Mouse (Mus musculus) midbrain, embryonic 11.5 days (tissue): ENCODE measurements around the gene Bmpr1a. TPM values are rescaled to one million over a fixed set of nuclear protein-coding genes. Genes with fewer than 3 reads are reported as not detected.

Source experiments
- ATAC-seq: fragments of 200-750 bp; cut with Nextera tagmentation; 2 replicates; pipeline ENCODE4 v1.8.0; 2017; ENCODE audit warnings: moderate TSS enrichment, moderate library complexity; ENCODE audit not compliant: low FRiP score
- DNase-seq: peaks from one replicate; pipeline ENCODE4 v3.0.0; 2015; ENCODE audit warnings: low spot score; ENCODE audit errors: missing footprints
- H3K27ac ChIP-seq: fragments of 300-500 bp; sonication (generic); 2 replicates; pipeline ENCODE4 v1.5.1; 2014; ENCODE audit warnings: low read depth, low read length
- H3K27me3 ChIP-seq: fragments of 300-500 bp; sonication (generic); 2 replicates; pipeline ENCODE4 v1.6.1; 2014; ENCODE audit warnings: mild to moderate bottlenecking, low read length, moderate library complexity, mixed read lengths; ENCODE audit not compliant: control insufficient read depth, insufficient read depth
- H3K36me3 ChIP-seq: fragments of 300-500 bp; sonication (generic); 2 replicates; pipeline ENCODE4 v1.6.1; 2014; ENCODE audit warnings: mild to moderate bottlenecking, low read length, moderate library complexity, mixed read lengths; ENCODE audit not compliant: control insufficient read depth, insufficient read depth
- H3K4me1 ChIP-seq: fragments of 300-500 bp; sonication (generic); 2 replicates; pipeline ENCODE4 v1.6.1; 2014; ENCODE audit warnings: low read length; ENCODE audit not compliant: control insufficient read depth, insufficient read depth
- H3K4me2 ChIP-seq: fragments of 300-500 bp; sonication (generic); 2 replicates; pipeline ENCODE4 v1.6.1; 2014; ENCODE audit warnings: mild to moderate bottlenecking, moderate library complexity
- H3K4me3 ChIP-seq: fragments of 300-500 bp; sonication (generic); 2 replicates; pipeline ENCODE4 v1.5.1; 2014; ENCODE audit warnings: low read depth, low read length
- H3K9ac ChIP-seq: fragments of 300-500 bp; sonication (generic); 2 replicates; pipeline ENCODE4 v1.6.1; 2014; ENCODE audit warnings: low read length
- H3K9me3 ChIP-seq: fragments of 300-500 bp; sonication (generic); 2 replicates; pipeline ENCODE4 v1.6.1; 2016; ENCODE audit warnings: low read length; ENCODE audit not compliant: control insufficient read depth
- WGBS: fragments of 180-500 bp; shearing (Covaris S2); extraction: QIAGEN DNeasy Blood & Tissue Kit; methylation state at CpG from one replicate; pipeline ENCODE4 v1.1.7; 2014; 5-methylcytosine and 5-hydroxymethylcytosine counted together
- polyA plus RNA-seq: library from polyadenylated mRNA; unstranded; fragments of >200 nt; fragmentation: Nextera tagmentation; extraction: Ambion mirVana; gene quantifications from 2 replicates; pipeline ENCODE4 v1.2.1, GENCODE M21; 2014

Bmpr1a gene
- polyA plus RNA-seq, 1 experiment from 2014 or later = 44.4 TPM

DNA sequence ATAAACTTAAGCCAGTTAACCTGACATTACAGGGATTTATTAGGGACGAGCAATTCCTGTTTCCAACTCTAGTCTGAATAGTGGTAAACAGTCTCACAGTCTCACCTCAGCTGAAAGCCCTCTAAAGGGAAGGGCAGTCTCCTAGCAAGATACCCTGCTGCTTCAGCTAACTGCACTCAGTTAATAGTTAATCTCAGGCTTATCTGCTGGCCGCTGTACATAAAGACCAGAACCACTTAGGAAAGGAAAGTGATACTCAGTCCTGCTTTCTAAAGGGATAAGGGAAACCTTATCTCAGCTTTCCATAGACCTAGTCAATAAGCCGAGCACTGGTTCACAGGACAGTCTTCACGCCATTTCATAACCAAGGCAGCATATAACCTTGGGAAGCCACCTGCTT is 32.7 kb upstream of the Bmpr1a start:
- no peaks in the 10 kb centered on the region for H3K4me1 ChIP-seq
- no peak overlapping the region for H3K27ac ChIP-seq
- ATAC-seq (no peak), DNase-seq (no peak)
- no peak overlapping the region for H3K4me3 ChIP-seq
- 78% methylated on average over 4 of the region's 4 CpGs for WGBS
- no peaks in the 10 kb centered on the region for H3K27me3 ChIP-seq
- no peak overlapping the region for H3K9ac ChIP-seq
- no peak overlapping the region for H3K4me2 ChIP-seq
- no peaks in the 10 kb centered on the region for H3K36me3 ChIP-seq
- no peaks in the 10 kb centered on the region for H3K9me3 ChIP-seq

DNA sequence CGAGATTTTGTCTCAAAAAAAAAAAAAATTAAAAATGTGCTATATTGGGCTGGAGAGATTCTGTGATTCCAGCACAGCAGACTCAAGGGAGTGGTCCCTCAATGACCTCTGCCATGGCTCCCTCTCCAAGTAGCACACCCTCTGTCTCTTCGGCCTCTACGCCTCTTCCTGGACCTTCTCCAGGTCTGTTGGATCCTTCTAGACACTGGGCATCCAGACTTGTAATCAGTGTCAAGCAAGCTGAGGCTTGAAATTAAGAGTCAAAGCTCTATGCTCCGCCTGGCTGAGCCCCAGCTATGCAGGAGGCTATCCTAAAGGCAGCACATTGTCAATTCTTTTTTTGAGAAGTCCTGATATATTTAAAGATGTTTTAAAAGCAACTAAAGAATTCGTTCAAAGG is 30.4 kb upstream of the Bmpr1a start:
- ATAC-seq (no peak), DNase-seq (no peak)
- no peak overlapping the region for H3K27ac ChIP-seq
- H3K36me3 ChIP-seq = no peaks in the 10 kb centered on the region
- no peaks in the 10 kb centered on the region for H3K27me3 ChIP-seq
- H3K4me3 ChIP-seq = no peak overlapping the region
- no peak overlapping the region for H3K4me2 ChIP-seq
- 83% methylated on average over 5 of the region's 5 CpGs for WGBS
- no peaks in the 10 kb centered on the region for H3K4me1 ChIP-seq
- H3K9me3 ChIP-seq = peaks cover 3% of the 10 kb centered on the region; the same call in 1 of the 2 replicates
- no peak overlapping the region for H3K9ac ChIP-seq

DNA sequence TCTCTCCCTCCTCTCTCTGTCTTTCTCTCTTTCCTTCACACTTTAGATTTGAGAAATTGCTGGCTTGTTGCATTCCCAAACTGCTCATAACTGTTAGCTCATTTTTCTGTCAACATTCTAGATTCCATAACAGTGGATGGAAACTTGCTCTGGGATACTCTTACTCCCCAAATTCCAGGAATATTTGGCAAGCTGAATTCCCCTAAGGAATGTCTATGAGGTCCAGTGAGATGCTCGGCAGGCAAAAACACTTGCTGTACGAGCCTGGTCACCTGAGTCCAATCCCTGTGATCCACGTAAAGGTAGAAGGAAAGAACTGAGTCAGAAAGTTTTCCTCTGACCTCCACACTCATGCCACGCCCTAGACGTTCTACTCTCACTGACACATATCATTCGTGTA is 29.4 kb upstream of the Bmpr1a start:
- H3K9ac ChIP-seq = no peak overlapping the region
- no peak overlapping the region for H3K27ac ChIP-seq
- DNase-seq (no peak), ATAC-seq (no peak)
- no peaks in the 10 kb centered on the region for H3K4me1 ChIP-seq
- WGBS = 84% methylated on average over 6 of the region's 6 CpGs
- no peaks in the 10 kb centered on the region for H3K27me3 ChIP-seq
- no peak overlapping the region for H3K4me2 ChIP-seq
- H3K36me3 ChIP-seq = no peaks in the 10 kb centered on the region
- H3K4me3 ChIP-seq = no peak overlapping the region
- peaks cover 3% of the 10 kb centered on the region; the same call in 1 of the 2 replicates for H3K9me3 ChIP-seq

DNA sequence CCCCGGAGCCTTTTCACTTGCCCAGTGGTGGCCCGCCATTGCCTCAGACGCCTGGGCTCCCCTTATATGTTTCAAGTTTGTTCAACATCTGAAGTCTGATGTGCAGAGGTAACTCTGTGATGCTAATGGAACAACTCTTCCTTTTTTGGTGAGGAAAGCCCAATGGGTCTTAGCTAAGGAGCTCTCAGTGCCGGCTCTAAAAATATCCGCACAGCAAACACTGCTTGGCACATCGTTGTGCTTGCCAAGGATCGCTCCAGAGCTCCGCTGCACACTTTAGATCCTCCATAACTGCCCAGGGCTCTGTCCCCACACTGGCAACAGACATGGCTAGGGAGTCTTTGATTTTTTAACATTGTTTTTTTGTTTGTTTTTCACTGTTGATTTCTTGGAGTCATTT is 25.7 kb upstream of the Bmpr1a start:
- Histone ChIP-seq H3K9ac (no peak overlapping the region), H3K4me1 (no peaks in the 10 kb centered on the region), H3K4me2 (no peak overlapping the region), H3K4me3 (no peak overlapping the region), H3K9me3 (peaks cover 3% of the 10 kb centered on the region; the same call in 1 of the 2 replicates), H3K36me3 (no peaks in the 10 kb centered on the region), H3K27me3 (no peaks in the 10 kb centered on the region), H3K27ac (no peak overlapping the region)
- WGBS = 73% methylated on average over 8 of the region's 8 CpGs
- DNase-seq (no peak), ATAC-seq (no peak)

DNA sequence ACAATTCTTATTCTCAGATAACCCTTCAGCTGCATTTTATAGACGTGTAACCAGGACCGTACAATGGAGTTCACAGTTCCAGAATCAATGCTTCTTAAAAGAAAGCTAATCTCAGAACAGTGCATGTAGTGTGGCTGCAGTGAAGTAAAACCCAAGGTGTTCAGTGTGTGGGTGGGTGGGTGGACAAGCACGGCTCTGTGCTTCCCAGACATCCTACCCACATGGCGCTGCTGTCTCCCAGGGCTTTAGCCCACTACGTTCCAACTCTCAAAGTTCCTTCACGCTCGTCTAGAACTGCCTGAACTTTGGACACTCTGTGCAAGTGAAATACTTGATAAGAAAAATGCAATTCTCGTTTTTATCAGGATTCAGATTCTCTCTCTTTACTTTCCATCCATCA is 19.6 kb upstream of the Bmpr1a start, which contains the start of gene 9230112D13Rik:
TSS of gene 9230112D13Rik (minus strand) at position 101 of the 400 bp plus-strand sequence.
- no peaks in the 10 kb centered on the region for H3K36me3 ChIP-seq
- no peaks in the 10 kb centered on the region for H3K9me3 ChIP-seq
- whole genome bisulfite sequencing = 88% methylated on average over 8 of the region's 8 CpGs
- H3K4me3 ChIP-seq = no peak within 1 kb of the TSS
- no peak for ATAC-seq
- H3K27ac ChIP-seq = no peak within 1 kb of the TSS
- H3K4me1 ChIP-seq = no peaks in the 10 kb centered on the region
- no peak for DNase-seq
- H3K27me3 ChIP-seq = no peaks in the 10 kb centered on the region; the same call in 1 of the 2 replicates
- no peak within 1 kb of the TSS for H3K9ac ChIP-seq
- H3K4me2 ChIP-seq = no peak within 1 kb of the TSS

DNA sequence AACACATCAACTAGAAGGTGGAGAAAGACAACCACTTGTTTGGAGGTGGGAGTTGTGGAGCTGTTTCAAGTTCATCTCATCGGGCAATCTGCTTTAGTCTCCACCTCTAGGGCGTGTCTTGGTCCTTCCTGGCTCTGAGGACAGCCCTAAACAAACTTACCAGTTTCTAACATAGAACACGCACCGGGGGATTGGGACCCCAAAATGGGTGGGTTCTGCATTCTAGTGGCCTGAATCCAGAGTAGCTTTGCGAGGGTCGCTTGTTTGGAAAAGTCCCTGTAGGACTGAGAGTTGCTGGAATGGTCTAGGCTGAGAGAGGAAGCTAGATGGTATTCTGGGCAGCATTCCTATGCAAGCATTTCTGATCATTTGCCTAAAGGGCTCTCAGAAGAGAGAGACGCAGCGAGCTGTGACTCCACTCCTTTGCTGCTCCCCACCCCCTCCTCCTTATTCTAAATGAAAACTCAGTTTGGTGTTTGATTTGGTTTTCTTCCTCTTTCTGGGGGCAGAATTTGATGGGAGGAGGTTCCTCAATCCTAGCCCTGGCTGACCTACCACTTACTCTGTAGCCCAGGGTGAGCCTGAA is 14.9 kb upstream of the Bmpr1a start:
- Histone ChIP-seq H3K9me3 (no peaks in the 10 kb centered on the region), H3K4me3 (no peak overlapping the region), H3K4me1 (no peaks in the 10 kb centered on the region), H3K36me3 (no peaks in the 10 kb centered on the region), H3K9ac (no peak overlapping the region), H3K4me2 (no peak overlapping the region), H3K27ac (no peak overlapping the region), H3K27me3 (no peaks in the 10 kb centered on the region; the same call in 1 of the 2 replicates)
- ATAC-seq = no peak
- no peak for DNase-seq
- 88% methylated on average over 8 of the region's 8 CpGs for WGBS

DNA sequence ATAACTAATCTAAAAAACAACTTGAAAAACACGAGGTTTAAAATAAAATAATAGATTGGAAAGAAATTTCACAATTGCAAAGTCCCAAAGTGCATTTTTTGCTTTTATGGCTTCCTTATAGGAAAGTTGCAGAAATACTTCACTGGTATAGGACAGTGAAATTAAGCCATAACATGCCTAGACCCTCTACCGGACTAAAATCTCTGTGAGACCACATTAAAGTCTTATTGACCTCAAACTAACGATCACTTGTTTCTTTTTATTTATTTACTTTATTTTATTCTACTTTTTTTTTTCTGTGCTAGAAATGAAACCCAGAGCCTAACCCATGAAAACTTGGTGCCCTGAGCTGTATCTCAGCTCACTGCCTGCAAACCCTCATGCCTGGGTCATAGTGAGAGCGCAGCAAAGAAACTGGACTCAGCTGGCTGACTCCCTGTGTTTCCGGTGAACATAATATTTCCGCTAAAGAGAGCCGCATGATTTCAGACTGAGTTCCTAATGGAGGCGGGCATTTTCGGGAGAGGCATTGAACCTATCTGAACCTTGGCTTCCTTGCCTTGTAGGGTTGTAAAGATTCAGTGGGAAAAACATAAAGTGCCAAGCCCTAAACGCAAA is 13.9 kb upstream of the Bmpr1a start:
- Histone ChIP-seq H3K4me3 (no peak overlapping the region), H3K27ac (no peak overlapping the region), H3K27me3 (no peaks in the 10 kb centered on the region; the same call in 1 of the 2 replicates), H3K9ac (no peak overlapping the region), H3K4me1 (no peaks in the 10 kb centered on the region), H3K36me3 (no peaks in the 10 kb centered on the region), H3K4me2 (no peak overlapping the region), H3K9me3 (no peaks in the 10 kb centered on the region)
- 94% methylated on average over 10 of the region's 10 CpGs for WGBS
- DNase-seq = no peak
- no peak for ATAC-seq

DNA sequence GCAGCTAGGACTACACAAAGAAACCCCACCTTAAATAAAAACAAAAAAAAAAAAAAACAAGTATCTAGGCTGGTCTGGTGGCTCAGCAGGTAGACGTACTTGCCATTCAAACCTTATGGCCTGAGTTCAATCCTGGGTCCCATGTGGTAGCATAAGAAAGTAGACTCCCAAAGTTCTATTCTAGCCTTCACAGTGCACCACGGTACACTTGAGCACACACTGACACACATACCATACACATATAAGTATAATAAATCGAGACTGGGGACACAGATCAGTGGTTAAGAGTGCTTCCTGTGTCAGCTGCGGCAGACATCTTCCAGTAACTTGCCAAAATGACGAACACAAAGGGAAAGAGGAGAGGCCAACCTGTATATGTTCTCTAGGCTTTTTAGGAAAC is 12.7 kb upstream of the Bmpr1a start:
- H3K4me2 ChIP-seq = no peak overlapping the region
- H3K9me3 ChIP-seq = no peaks in the 10 kb centered on the region
- H3K4me3 ChIP-seq = no peak overlapping the region
- H3K9ac ChIP-seq = no peak overlapping the region
- 88% methylated on average over 5 of the region's 5 CpGs for WGBS
- ATAC-seq (no peak), DNase-seq (no peak)
- no peaks in the 10 kb centered on the region for H3K36me3 ChIP-seq
- H3K27me3 ChIP-seq = no peaks in the 10 kb centered on the region; the same call in 1 of the 2 replicates
- H3K4me1 ChIP-seq = no peaks in the 10 kb centered on the region
- H3K27ac ChIP-seq = no peak overlapping the region

DNA sequence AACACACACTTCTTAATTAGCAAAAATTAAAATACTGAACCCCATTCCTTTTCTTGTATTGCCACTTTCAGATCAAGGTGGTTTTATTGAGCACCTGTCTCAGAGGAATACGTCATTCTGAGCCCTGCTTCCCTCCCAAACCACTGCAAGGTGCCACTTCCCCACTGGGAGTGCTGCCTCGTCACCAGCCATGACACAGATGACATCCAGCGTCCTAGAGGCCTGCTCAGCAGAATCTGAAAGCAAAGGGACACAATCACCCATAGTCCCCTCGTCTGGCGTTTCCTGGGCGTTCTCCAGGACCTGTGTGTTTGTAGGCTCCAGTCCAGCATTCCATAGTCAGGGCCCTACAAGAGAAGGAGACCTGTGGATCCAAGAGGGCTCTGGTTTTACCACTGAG is 11.0 kb upstream of the Bmpr1a start:
- Histone ChIP-seq H3K27ac (no peak overlapping the region), H3K9ac (no peak overlapping the region), H3K4me1 (no peaks in the 10 kb centered on the region), H3K27me3 (no peaks in the 10 kb centered on the region; the same call in 1 of the 2 replicates), H3K4me3 (no peak overlapping the region), H3K36me3 (no peaks in the 10 kb centered on the region), H3K9me3 (no peaks in the 10 kb centered on the region), H3K4me2 (no peak overlapping the region)
- DNase-seq (no peak), ATAC-seq (no peak)
- WGBS = 56% methylated on average over 6 of the region's 6 CpGs
